Mouse (Mus musculus): ENCODE data around the gene Adamts8.

- TF ChIP-seq CTCF (IDR thresholded peaks at IDR 0.05 in 2 of 3, conservative IDR thresholded peaks at IDR 0.05 in 1 of 3; ENCODE audit: control insufficient read depth in 1 of 3, insufficient read depth in 1 of 3, low read depth in 2 of 3, low read length in 3 of 3, poor library complexity in 1 of 3, severe bottlenecking in 1 of 3): no peak
- TF ChIP-seq POLR2A (IDR thresholded peaks at IDR 0.05; ENCODE audit: control insufficient read depth in 1 of 2, insufficient read depth in 1 of 2, low read depth in 1 of 2, low read length in 2 of 2, poor library complexity in 1 of 2): no peak
- no peak for TF ChIP-seq TBP (IDR thresholded peaks at IDR 0.05; ENCODE audit: low read depth, low read length)
- no peak for TF ChIP-seq GABPA (IDR thresholded peaks at IDR 0.05; ENCODE audit: low read depth, low read length)
- TF ChIP-seq UBTF (IDR thresholded peaks at IDR 0.05; ENCODE audit: borderline replicate concordance, insufficient read depth, low read depth, low read length): no peak
- no peak for TF ChIP-seq ZNF384 (IDR thresholded peaks at IDR 0.05; ENCODE audit: low read depth, low read length)
- no peak for TF ChIP-seq GATA1 (IDR thresholded peaks at IDR 0.05; ENCODE audit: low read depth, low read length)
These were observed 24.5 kb downstream of the Adamts8 start for GRCm38 (mm10) chr9:30966881-30967280.
